Mouse (Mus musculus): ENCODE measurements around the gene Iglon5. TPM values are rescaled to one million over a fixed set of nuclear protein-coding genes. Genes with fewer than 3 reads are reported as not detected.

Gene Iglon5
- total RNA-seq, 2 experiments from 2014 or later = not detected

DNA sequence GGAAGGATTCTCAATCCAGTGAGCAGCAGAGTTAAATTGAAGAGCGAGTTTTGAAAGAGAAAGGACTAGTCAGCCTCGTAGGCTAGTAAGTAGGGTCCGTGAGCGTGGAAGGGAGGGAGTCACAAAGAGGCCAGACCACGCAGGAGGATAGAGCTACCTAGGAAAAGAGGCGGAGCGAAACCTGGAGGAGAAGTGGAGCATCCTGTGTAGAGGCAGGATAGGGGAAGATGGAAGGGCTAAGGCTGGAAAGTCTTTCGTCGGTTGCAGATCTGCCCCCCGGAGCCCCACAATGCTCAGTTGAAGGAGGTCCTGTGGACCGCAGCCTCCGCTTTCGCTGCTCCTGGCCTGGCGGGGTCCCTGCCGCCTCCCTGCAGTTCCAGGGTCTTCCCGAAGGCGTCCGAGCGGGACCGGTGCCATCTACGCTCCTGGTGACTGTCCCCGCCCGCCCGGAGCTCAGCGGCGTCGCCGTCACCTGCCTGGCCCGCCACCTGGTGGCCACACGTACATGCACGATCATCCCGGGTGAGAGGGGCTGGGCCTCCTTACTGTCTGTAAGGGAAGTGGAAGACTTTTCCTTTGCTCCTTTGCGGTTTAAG is 23.7 kb downstream of the Iglon5 start:
- peak; percentile 80 for ATAC-seq (replicated peaks; ENCODE audit: low FRiP score, poor library complexity, severe bottlenecking)

DNA sequence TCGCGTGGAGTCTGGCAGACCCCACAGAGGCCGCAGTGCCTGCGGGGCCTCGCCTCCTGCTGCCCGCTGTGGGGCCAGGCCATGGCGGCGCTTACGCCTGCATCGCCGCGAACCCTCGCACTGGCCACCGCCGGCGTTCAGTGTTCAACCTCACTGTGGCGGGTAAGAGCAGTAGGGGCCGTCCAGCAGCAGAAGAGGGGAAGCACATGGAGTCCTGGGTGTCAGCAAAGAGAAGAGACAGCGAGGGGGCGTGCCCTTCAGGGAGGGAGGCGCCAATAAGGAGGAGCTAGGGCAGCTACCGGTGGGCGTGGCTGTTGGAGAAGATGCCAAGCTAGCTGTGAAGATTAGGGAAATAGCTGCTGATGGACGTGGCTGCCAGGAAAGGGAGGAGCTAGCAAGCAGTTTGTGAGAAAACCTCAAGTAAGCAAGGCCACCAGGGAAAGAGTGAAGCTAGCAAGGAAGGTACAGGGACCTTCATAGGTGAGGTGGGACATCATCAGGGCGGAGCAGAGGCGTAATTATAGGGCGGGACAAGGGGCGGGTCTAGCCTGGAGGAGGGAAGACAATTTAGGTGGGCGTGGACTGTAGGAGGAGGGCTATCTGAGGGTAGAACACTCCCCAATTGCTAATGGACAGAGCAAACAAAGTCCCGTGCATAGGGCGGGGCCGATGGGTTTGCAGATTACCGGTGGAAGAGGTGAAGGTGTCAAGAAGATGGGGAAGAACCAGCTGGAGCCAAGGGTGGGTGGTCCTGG is 24.4 kb downstream of the Iglon5 start:
- peak; percentile 85 for ATAC-seq (replicated peaks; ENCODE audit: low FRiP score, poor library complexity, severe bottlenecking)

DNA sequence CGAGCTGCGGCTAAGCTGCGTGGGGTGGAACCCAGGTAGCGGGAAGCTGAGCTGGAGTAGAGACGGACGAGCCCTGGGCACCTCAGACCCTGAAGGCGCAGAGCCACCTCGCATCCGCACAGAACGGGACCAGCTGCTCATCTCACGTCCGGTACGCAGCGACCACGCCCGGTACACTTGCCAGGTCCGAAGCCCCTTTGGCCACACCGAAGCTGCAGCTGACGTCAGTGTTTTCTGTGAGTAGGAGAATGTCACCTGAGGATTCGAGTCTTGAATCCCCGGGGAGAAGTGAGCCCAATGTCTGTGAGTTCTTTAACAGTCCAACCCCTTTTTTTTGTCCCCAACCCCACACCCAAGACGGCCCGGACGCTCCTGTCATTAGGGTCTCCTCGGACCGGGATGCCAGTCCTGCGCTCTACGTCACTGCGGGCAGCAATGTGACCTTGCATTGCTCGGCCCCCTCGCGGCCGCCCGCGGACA is 25.0 kb downstream of the Iglon5 start:
- ATAC-seq (replicated peaks; ENCODE audit: low FRiP score, poor library complexity, severe bottlenecking) = no peak

DNA sequence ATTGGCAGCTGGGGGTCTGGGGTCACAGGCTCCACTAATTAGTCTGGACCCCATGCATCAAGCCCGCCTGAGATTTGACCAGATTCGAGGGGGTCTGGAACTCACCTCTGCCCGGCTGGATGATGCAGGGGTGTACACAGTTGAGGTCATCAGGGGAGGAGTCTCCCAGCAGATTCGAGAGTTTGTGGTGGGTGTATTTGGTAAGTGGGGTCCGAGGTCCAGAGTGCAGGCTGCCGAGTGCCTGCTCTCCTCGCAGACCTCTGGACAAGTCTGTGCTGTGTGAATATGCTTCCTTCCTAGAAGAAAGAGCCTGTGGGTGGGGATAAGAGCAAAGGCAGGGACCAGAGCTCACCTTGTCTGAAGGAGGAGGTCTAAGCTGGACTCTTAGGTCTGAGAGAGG is 25.9 kb downstream of the Iglon5 start:
- no peak for ATAC-seq (replicated peaks; ENCODE audit: low FRiP score, poor library complexity, severe bottlenecking)

DNA sequence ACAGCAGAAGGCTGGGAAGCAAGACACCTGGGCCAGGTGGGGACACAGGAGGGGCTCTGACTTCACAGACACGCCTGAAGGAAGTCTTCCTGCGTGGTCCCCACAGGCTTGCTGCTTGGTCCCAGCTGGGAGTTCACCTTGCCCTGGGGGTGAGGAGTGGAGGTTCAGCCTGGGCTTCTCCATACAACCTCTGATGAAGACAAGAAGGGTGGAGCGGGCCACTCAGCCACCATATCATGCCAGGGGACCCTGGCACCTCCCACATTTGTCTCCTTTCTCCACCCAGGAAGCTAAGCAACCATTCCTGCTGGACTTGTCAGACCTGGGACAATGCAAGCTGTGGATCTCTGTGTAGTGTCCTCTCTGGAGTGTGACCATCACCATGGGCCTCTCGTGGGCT is 27.0 kb downstream of the Iglon5 start, which contains the start of gene Vsig10l:
TSS of gene Vsig10l (plus strand) at position 301 of the 400 bp plus-strand sequence.
- ATAC-seq (replicated peaks; ENCODE audit: low FRiP score, poor library complexity, severe bottlenecking) = no peak

DNA sequence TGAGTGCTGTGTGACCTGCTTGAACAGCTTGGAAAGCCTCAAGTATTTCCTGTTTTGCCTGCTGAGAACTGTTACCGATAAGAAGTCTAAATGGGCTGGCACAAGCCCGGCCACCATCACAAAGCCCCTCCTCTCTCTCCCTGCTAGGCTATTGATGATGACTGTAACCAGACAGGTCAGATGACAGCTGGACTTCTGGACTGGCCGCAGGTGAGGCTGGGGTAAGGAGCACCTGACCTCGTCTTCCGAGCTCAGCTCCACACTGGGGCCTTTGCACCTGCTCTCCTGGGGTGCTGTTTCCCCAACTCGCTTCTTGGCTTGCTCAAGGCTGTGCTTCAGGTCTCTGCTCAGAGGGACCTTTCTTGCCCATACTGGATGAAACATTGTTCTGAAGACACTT is 35.5 kb downstream of the Iglon5 start:
- ATAC-seq (replicated peaks; ENCODE audit: low FRiP score, poor library complexity, severe bottlenecking) = no peak

DNA sequence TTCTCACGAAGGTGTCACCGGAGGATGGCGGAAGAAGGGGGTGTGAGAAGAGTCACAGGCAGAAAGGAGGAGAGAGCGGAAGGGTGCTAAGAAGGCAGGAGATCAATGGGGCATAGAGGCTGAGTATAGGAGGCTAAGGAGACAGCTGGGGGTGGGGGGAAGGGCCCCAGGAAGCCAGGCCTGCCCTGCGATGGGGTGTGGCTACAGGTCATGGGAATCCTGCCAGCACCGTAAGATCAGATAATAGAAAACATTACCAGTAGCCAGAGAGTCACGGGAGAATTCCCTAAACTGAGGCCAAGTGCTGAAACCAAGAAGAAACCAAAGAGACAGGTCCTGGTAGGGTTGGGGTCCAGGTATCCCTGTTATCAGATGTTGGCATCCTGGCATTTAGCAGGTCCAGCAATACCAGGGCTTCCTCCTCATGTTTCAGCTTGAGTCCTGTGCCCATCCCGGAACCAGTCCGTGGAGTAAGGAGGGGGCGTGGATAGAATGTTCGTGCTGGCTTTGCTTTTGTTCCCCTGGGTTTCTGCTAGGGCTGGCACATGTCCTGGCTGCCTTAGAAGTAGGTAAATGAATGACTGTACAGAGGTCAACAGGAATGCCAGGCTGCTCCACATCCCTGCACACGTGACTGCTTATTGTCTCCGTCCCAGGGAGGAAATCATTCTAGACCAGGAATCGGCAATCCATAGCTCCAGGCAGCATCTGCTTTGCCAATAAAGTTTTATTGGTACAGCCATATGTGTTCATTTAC is 36.1 kb downstream of the Iglon5 start:
- no peak for ATAC-seq (replicated peaks; ENCODE audit: low FRiP score, poor library complexity, severe bottlenecking)

DNA sequence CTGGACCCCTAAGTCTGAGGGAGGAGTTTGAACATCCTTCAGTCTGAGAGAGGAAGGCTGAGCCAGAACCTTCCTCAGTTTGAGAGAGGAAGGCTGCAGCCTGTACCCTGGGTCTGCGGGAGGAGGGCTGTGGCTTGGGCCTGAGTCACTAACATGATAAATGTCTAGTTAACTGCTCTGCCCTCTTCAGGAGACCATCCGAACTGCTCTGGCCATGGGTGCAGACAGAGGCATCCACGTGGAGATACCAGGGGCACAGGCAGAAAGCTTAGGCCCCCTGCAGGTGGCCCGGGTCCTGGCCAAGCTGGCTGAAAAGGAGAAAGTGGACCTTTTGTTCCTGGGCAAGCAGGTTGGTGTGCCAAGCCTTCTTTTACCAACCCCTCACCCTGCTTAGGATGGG is 37.3 kb downstream of the Iglon5 start:
- ATAC-seq (replicated peaks; ENCODE audit: low FRiP score, poor library complexity, severe bottlenecking) = 0 out of 2 replicates have a peak, but pooled peaks have one; percentile 18

DNA sequence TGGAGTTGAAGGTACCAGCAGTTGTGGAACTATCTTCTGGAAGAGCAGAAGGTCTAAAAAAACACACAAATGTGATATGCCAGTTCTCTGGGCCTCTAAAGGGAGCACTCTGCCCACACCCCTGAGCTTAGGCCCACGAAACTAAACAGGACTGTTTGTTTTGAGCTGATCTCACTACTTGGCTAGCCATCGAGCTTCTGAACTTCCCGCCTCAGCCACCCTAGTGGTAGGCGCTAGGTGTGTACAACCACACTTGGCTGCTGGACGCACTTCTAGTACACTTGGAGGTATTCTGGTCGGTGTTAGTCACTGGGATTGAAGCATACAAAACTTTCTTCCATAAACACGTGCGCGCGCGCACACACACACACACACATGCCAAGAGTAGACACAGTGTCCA is 38.1 kb downstream of the Iglon5 start:
- ATAC-seq (replicated peaks; ENCODE audit: low FRiP score, poor library complexity, severe bottlenecking) = no peak

DNA sequence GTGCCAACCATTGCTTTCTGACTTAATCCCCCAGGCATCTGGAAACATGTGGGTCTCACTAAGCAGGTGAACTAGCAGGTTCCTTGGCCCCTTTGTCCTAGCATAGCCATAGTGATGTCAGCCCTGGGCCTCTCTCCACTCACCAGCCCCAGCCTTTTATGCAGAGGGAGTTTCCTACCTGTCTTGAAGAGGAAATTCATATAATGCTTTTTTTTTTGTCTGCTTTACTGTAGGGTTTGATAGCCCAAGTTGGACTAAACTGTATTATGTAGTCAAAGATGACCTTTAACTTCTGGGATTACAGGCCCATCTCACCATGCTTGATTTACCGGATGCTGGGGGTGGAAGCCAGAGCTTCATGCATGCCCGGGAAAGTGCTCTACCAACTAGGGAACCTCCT is 40.1 kb downstream of the Iglon5 start:
- no peak for ATAC-seq (replicated peaks; ENCODE audit: low FRiP score, poor library complexity, severe bottlenecking)

DNA sequence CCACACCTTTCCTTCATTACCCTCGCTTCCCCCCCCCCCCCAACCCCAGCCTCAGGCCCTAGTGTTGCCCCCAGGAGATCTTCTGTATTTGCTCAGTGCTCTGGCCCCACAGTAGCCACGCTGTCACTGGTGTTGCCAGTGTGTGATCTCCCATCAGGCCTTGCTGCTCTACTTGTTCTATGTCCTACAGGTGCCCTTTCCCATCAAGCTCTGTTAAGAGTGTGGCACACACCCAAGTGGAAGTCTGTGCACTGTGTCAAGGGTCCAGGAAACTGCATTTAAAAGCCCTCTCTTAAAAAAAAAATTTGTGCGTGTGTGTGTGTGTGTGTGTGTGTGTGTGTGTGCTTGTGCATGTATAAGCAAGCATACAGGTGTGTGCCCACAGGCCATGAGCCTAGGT is 41.6 kb downstream of the Iglon5 start:
- no peak for ATAC-seq (replicated peaks; ENCODE audit: low FRiP score, poor library complexity, severe bottlenecking)

DNA sequence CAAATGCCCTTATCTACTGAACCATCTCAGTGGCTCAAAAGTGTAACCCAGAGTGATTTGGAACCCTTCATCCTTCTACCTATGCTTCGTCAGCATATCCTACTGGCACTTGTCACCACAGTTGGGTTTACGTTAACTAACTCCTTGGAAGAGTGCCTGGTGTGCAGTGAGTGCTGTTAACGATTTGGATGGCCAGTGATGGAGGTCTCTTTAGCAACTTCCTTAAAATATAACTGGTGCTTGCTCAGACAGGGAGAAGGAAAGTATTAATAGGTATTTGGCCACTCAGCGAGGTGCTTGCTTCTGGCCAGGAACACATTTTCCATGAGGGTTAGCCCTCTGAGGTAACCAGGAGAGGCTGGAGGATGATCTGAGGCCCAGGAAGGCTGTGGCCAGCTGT is 42.1 kb downstream of the Iglon5 start:
- no peak for ATAC-seq (replicated peaks; ENCODE audit: low FRiP score, poor library complexity, severe bottlenecking)

DNA sequence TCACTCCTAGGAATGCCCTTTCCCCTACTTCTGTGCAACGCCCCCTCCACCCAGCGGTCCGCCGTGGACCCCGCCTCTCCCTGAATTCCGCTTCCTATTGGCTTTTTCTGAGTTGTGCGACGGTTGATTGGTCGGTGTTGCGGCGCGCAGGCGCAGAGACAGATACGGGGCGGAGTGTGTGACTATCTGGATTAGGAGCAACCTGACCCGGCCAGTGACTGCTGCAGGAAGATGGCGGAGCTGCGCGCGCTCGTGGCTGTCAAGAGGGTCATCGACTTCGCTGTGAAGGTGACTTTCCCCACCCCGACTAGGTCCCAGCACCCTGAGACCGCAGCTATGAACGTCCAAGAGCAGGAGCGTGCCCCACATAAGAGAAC is 46.0 kb downstream of the Iglon5 start, which contains the start of the genes Etfb and Gm45233:
TSS of gene Etfb (plus strand) at position 167 of the 377 bp plus-strand sequence.
TSS of gene Gm45233 (plus strand) at position 212 of the 377 bp plus-strand sequence.
- ATAC-seq (replicated peaks; ENCODE audit: low FRiP score, poor library complexity, severe bottlenecking) = peak; percentile 96

DNA sequence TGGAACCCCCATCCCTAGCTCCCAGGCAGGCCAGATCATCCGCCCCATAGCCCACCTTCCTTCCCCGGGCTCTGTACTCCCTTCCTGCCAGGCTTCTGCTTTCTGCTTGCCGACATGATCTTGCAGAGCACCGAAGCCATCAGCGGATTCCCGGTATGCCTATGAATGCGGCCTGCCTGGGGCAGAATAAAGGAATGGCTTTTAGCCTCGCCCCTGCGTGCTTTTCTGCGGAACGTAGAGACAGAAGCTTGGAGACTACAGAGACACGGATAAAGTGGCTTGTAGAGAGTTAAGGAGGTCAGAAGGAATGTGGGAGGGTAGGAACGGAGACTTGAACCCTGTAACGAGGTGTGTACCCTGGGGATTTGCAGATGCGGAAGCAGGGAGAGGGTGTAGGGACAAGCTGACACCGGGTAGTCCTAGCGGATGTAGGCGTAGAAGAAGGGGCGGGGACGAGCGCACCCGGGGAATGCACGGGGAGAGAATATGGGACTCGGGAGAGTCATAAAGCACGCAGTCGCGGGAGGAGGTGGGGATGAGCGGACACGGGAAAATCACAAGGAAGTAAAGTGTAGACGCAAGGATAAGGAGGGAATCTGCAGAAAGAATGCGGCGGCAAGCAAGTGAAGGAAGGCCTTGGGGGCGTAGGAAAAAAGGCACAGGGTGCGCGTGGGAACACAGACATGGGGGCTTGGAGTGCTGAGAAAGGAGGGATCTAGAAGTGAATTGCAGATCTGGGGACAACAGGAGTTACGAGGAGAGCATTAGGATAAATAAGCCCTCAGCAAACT is 46.6 kb downstream of the Iglon5 start:
- ATAC-seq (replicated peaks; ENCODE audit: low FRiP score, poor library complexity, severe bottlenecking) = peak; percentile 78

DNA sequence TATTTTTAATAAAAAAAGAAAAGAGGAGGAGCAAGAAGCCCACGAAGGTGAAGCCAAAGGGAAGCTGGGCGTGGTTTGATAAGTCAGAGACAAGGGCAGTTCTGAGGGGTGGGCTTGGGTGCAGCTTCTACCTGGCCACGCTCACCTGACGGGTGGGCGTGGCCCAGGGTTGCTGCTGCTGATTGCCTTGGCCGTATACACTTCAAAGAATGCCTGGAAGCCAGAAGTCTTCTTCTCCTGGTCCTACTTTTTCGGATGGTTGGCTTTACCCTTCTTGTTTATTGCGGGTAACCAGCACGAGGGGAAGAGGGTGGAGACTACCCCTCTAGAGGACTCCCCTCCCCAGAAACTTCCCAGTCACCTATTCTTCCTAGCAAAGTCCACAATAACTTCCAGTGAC is 47.2 kb downstream of the Iglon5 start:
- no peak for ATAC-seq (replicated peaks; ENCODE audit: low FRiP score, poor library complexity, severe bottlenecking)

DNA sequence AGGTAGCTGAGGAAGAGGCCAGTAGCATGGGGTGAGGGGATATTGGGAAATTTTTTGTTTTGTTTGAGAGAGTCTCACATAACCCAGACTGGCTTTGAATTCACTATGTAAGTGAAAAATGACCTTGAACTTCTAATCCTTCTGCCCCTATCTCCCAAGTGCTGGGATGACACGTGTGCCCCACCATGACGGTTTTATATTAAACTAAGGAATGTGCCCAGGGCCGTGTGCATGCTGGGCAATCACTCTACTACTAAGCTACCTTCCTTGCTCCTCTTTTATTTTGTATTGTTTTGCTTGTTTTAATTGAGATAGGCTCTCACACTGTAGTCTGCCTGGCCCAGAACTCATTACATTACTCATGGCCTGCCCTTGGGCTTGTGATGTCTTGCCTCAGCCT is 48.8 kb downstream of the Iglon5 start:
- ATAC-seq (replicated peaks; ENCODE audit: low FRiP score, poor library complexity, severe bottlenecking) = no peak

DNA sequence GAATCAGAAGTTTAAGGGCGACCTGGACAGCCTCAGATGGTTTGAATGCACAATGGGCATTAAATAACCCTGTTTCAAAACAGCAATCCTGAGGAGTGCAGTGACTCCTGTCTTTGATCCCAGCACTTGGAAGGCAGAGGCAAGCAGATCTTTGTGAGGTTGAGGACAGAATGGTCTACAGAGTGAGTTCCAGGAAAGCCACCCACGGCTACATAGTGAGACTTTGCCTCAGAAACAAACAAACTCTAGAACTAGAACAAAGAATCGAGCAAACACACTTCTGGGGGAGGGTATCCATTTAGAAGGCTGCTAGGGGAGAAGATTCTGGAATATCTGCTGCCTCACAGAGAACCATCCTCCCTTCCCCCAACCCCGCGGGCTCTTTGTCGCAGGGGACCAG is 49.4 kb downstream of the Iglon5 start, which contains the start of gene Cldnd2:
TSS of gene Cldnd2 (plus strand) at position 301 of the 400 bp plus-strand sequence.
- ATAC-seq (replicated peaks; ENCODE audit: low FRiP score, poor library complexity, severe bottlenecking) = no peak

DNA sequence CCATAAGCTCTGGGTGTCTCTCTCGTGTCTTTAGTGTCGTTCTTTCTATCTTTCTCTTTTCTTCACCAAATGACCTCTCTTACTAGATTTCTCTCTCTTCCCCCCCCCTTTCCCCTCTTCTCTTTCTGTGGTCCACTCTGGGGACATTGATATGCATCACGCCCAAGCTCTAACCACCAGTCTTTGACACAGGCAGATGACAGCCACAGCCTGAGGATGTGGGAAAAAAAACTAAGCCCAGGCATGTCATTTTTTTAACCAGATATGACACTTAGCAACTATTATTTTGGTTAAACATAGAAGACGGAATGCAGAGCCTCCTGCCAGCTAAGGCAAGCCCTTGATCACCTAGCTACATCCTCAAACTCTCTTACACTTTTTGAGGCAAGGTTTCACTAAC is 51.3 kb downstream of the Iglon5 start:
- ATAC-seq (replicated peaks; ENCODE audit: low FRiP score, poor library complexity, severe bottlenecking) = no peak

DNA sequence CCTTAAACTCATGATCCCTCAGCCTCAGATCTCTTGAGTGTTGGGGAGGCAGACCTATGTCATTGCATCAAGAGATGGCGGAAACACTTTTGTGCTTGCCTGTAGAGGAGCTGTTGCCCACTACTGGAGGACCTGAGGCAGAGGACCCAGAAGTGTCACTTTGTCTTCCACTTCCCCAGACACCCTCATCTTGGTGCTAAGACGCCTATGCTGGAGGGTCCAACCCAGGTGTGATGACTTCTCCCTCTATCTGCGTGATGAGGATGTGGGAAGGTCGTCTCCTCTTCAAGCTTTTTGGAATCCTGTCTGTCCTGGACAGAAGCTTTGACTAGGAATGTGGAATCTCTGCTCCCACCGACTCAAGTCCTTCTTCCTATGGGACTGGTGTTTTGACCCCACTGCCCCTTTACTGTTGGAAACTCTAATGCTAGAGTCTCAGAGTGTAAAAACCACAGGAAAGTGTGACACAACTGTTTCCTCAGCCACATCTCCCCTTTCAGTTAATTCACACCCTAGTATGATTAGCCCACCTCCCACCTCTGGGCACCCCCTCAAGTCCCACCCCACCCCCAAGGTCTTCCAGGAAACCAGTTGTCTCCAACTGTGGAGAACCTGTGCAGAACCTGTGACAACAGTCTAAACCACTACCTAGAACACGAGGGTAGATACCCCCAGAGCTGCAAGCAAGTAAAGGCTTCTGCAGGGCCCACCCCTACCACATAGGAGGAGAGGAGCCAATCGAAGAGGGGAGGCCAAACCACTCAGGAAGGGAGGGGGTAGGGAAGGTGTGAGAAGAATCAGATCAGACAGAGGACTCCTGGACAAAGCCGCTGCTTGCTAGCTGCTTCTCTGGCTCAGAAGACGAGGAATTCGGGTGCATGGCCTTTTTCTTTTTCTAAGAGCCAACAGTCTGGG is 53.3 kb downstream of the Iglon5 start, which contains the start of gene Nkg7:
TSS of gene Nkg7 (plus strand) at position 733 of the 915 bp plus-strand sequence.
- ATAC-seq (replicated peaks; ENCODE audit: low FRiP score, poor library complexity, severe bottlenecking) = no peak
